Mouse (Mus musculus) cerebellum, adult 2 months (tissue): ENCODE measurements around the gene Kdm4b.

Experiments
- CTCF ChIP-seq: fragments of 200-500 bp; IDR thresholded peaks from 2 replicates; pipeline ENCODE4 v1.5.1; 2011; ENCODE audit warnings: low read depth, mild to moderate bottlenecking, control low read depth, low read length, moderate library complexity, borderline replicate concordance; ENCODE audit not compliant: insufficient read depth
- POLR2A ChIP-seq: fragments of 200-500 bp; IDR thresholded peaks from 2 replicates; pipeline ENCODE4 v1.6.1; 2011; ENCODE audit warnings: low read length, control low read depth, borderline replicate concordance; ENCODE audit not compliant: insufficient read depth

- TF ChIP-seq POLR2A (no peak), CTCF (peak; percentile 66; the same call in 1 of the 2 replicates)
Observed at GRCm38 (mm10) chr17:56337190-56337589, 11.3 kb downstream of the Kdm4b start.
